Mouse (Mus musculus): ENCODE measurements at regions not wholly inside any gene's neighbourhood (a gene's known extent, or its start where the extent isn't known, plus 50 kb on each side); places are given as distances from the start of the nearest gene placed in this dataset.

DNA sequence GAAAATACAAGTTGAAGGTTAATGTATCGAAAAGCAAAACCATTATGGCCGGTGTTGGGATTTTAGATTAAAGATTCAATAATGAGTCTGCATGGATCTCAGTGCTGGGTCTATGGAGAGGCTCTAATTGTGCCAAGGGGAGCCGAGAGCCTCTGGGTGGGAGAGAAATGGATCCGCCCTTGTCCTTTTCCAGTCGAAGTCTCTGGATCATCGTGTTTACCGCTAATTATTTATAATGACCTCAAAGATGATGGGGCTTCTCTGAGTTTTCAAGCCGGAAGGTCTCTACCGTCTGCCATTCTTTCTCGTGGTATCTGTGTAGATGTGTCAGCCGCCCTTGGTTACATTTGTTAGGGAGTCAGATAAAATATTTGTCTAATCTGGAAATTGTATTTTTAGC lies 83.2 kb upstream of the Zfp507 start:
- H3K36me3 ChIP-seq (ENCODE audit: control insufficient read depth in 1 of 2, insufficient read depth in 2 of 2, low read length in 2 of 2) = no peaks in the 10 kb centered on the region
- no peaks in the 10 kb centered on the region for H3K27me3 ChIP-seq (ENCODE audit: control insufficient read depth in 1 of 2, insufficient read depth in 2 of 2, low read length in 2 of 2)
- no peaks in the 10 kb centered on the region for H3K4me1 ChIP-seq (ENCODE audit: control insufficient read depth in 1 of 2, insufficient read depth in 2 of 2, low read length in 2 of 2)

DNA sequence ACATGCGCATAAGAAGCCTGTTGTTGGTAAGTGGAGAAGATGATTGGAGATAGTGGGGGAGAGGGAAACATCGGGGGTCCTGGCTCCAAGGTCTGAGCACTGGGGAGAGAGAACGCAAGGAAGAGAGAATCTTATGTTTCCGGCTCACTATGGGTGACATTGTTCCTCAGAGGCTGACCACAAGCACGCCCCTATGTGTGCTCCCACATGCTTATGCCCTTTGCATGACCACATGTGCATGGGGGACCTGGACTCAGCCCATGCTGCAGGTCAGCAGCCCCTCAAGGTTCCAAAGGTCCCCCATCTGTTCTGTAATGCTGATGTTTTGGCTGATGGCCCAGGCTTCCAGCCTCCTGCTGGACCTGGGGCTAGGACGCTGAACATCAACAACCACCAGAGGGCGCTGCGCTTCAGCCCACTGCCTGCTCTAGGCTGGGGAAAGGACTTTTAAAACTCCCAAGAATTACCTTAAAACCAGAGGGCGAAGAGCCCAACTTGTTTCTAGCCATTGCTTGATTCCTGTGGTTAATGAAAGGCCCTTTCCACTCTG lies 77.0 kb upstream of the Zfp507 start:
- no peak overlapping the region for H3K4me3 ChIP-seq (ENCODE audit: control insufficient read depth in 1 of 2, insufficient read depth in 1 of 2, low read depth in 2 of 2, low read length in 2 of 2)
- no peaks in the 10 kb centered on the region for H3K27me3 ChIP-seq (ENCODE audit: control insufficient read depth in 1 of 2, insufficient read depth in 2 of 2, low read length in 2 of 2)
- no peaks in the 10 kb centered on the region for H3K9me3 ChIP-seq (replicated peaks; ENCODE audit: insufficient read depth, low read length)
- peak; percentile 4 for DNase-seq (ENCODE audit: low read depth, low spot score)
- no peaks in the 10 kb centered on the region for H3K79me2 ChIP-seq (ENCODE audit: control insufficient read depth, insufficient read depth, low read length, poor library complexity)
- no peak overlapping the region for H3K27ac ChIP-seq (ENCODE audit: control insufficient read depth, low read depth, low read length)
- no peaks in the 10 kb centered on the region for H3K4me1 ChIP-seq (ENCODE audit: control insufficient read depth in 1 of 2, insufficient read depth in 2 of 2, low read length in 2 of 2)
- TF ChIP-seq CTCF (IDR thresholded peaks at IDR 0.05 in 2 of 3, conservative IDR thresholded peaks at IDR 0.05 in 1 of 3; ENCODE audit: control insufficient read depth in 1 of 3, insufficient read depth in 1 of 3, low read depth in 2 of 3, low read length in 3 of 3, poor library complexity in 1 of 3, severe bottlenecking in 1 of 3) (peak; percentile 21 to 64 (median 37); a peak in 5 of 6 replicates), SMC3 (IDR thresholded peaks at IDR 0.05; ENCODE audit: low read depth, low read length) (peak; percentile 8; the same call in 1 of the 2 replicates), ETS1 (IDR thresholded peaks at IDR 0.05; ENCODE audit: low read depth, low read length) (no peak)
- H3K36me3 ChIP-seq (ENCODE audit: control insufficient read depth in 1 of 2, insufficient read depth in 2 of 2, low read length in 2 of 2) = no peaks in the 10 kb centered on the region
- no peak overlapping the region for H3K9ac ChIP-seq (ENCODE audit: control insufficient read depth, low read depth, low read length, poor library complexity, severe bottlenecking)

More for the DNA sequence above, 83.2 kb upstream of the Zfp507 start:
- no peak overlapping the region for H3K4me3 ChIP-seq (ENCODE audit: control insufficient read depth in 1 of 2, insufficient read depth in 1 of 2, low read depth in 2 of 2, low read length in 2 of 2)
- H3K9ac ChIP-seq (ENCODE audit: control insufficient read depth, low read depth, low read length, poor library complexity, severe bottlenecking) = no peak overlapping the region
- H3K9me3 ChIP-seq (replicated peaks; ENCODE audit: insufficient read depth, low read length) = no peaks in the 10 kb centered on the region
- DNase-seq (ENCODE audit: low read depth, low spot score) = no peak
- H3K79me2 ChIP-seq (ENCODE audit: control insufficient read depth, insufficient read depth, low read length, poor library complexity) = no peaks in the 10 kb centered on the region
- TF ChIP-seq EP300 (IDR thresholded peaks at IDR 0.05; ENCODE audit: low read depth in 1 of 2, low read length in 2 of 2) = no peak
- no peak for TF ChIP-seq ETS1 (IDR thresholded peaks at IDR 0.05; ENCODE audit: low read depth, low read length)
- no peak for TF ChIP-seq CTCF (IDR thresholded peaks at IDR 0.05 in 2 of 3, conservative IDR thresholded peaks at IDR 0.05 in 1 of 3; ENCODE audit: control insufficient read depth in 1 of 3, insufficient read depth in 1 of 3, low read depth in 2 of 3, low read length in 3 of 3, poor library complexity in 1 of 3, severe bottlenecking in 1 of 3)
- no peak for TF ChIP-seq POLR2AphosphoS5 (IDR thresholded peaks at IDR 0.05; ENCODE audit: borderline replicate concordance, low read depth, low read length)
- no peak for TF ChIP-seq RCOR1 (IDR thresholded peaks at IDR 0.05; ENCODE audit: low read depth, low read length)
- no peak for TF ChIP-seq BHLHE40 (IDR thresholded peaks at IDR 0.05; ENCODE audit: borderline replicate concordance, low read depth, low read length)
- TF ChIP-seq TAL1 (IDR thresholded peaks at IDR 0.05; ENCODE audit: low read length) = no peak
- no peak for TF ChIP-seq ZC3H11A (IDR thresholded peaks at IDR 0.05; ENCODE audit: low read depth, low read length)
- no peak for TF ChIP-seq ZKSCAN1 (IDR thresholded peaks at IDR 0.05; ENCODE audit: low read depth, low read length)
- TF ChIP-seq MEF2A (IDR thresholded peaks at IDR 0.05; ENCODE audit: extremely low read depth, insufficient replicate concordance, low read depth, low read length, poor library complexity, severe bottlenecking) = no peak
- no peak for TF ChIP-seq UBTF (IDR thresholded peaks at IDR 0.05; ENCODE audit: borderline replicate concordance, insufficient read depth, low read depth, low read length)
- TF ChIP-seq ZMIZ1 (IDR thresholded peaks at IDR 0.05; ENCODE audit: low read depth, low read length) = no peak
- no peak for TF ChIP-seq CHD2 (IDR thresholded peaks at IDR 0.05; ENCODE audit: low read length)
- no peak overlapping the region for H3K27ac ChIP-seq (ENCODE audit: control insufficient read depth, low read depth, low read length)
